20 mouse cellular contexts compared by ENCODE assay signal in genomic region chr19:25569778-25570177, GRCm38 (mm10). TPM values are rescaled to one million over a fixed set of nuclear protein-coding genes. Genes with fewer than 3 reads are reported as not detected.
"Had no signal": no experiment of that assay in that cellular context is flagged by ENCODE, and none has a peak within 500 bp of the region (broad histone marks: within the 10 kb centered on the region; RNA-seq: fewer than 3 reads in every experiment).

No protein-coding gene starts in this region.

- H3K9ac ChIP-seq: lung, embryonic 14.5 days; midbrain, embryonic 12.5 days; neural tube, embryonic 13.5 days; neural tube, embryonic 15.5 days had no signal

- ATAC-seq: midbrain, embryonic 16.5 days had no signal

- H3K27ac ChIP-seq: midbrain, embryonic 10.5 days; midbrain, embryonic 12.5 days; neural tube, embryonic 13.5 days; neural tube, embryonic 15.5 days had no signal

- H3K9me3 ChIP-seq: midbrain, embryonic 10.5 days; midbrain, embryonic 12.5 days; neural tube, embryonic 13.5 days; neural tube, embryonic 15.5 days had no signal

- DNase-seq: lung, adult 18-20 months; lung, embryonic 14.5 days; lung, postnatal 10 days; lung, postnatal 4 days; midbrain, embryonic 14.5 days; retina, postnatal 1 day; right cerebral cortex, adult 18-20 months; right cerebral cortex, postnatal 25 days; right cerebral cortex, postnatal 4 days; spleen, adult 18-20 months; thymus, adult 18-20 months; thymus, postnatal 14 days; thymus, postnatal 36 days had no signal

- H3K4me1 ChIP-seq: neural tube, embryonic 15.5 days had no signal

- H3K4me2 ChIP-seq: lung, embryonic 14.5 days; midbrain, embryonic 12.5 days; neural tube, embryonic 13.5 days; neural tube, embryonic 15.5 days had no signal

- H3K4me3 ChIP-seq: midbrain, embryonic 10.5 days; midbrain, embryonic 12.5 days; myocyte; neural tube, embryonic 13.5 days; neural tube, embryonic 15.5 days had no signal

- H3K36me3 ChIP-seq: midbrain, embryonic 10.5 days; midbrain, embryonic 12.5 days; neural tube, embryonic 13.5 days; neural tube, embryonic 15.5 days had no signal

RNA-seq across cellular contexts. Expression of gene Dmrt3, which starts 40.3 kb away (rescaled TPM):
- polyA plus RNA-seq: liver, embryonic 16.5 days; midbrain, embryonic 14.5 days; midbrain, embryonic 16.5 days had no signal
